Mouse (Mus musculus) kidney, adult 8-10 months (tissue): ENCODE data around the gene Ptk7.

Source experiments
- DNase-seq, 2 experiments: peaks; one replicate each; pipeline ENCODE4 v3.0.0; 2022

Gene Ptk7

GRCm38 (mm10) chr17:46554977-46555672 is 74.2 kb downstream of the Ptk7 start:
- peak; percentile 24 to 31 for DNase-seq

- peak; percentile 19 to 21 for DNase-seq
Measured at GRCm38 (mm10) chr17:46554646-46554976, 74.7 kb downstream of the Ptk7 start.

DNA sequence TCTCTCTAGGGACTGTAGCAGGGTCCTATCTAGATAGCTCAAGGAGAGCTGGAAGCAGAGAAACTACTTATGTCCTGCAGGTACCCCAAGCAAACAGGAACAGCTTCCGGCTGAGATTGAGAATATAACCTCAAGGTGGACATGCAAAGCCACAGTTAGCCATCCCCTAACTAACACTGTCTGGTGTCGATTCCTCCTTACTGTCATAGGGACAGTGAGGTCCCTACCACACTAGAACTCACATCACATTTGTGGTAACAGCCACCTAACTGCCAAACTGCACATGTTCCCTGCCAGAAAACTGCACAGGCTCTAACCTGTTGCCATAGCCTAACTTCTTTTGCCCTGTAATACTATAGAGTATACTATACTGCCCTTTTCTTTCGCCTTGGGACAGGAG is 75.4 kb downstream of the Ptk7 start:
- DNase-seq: peak in 1 of 2 experiments; percentile 7

- no peak for DNase-seq
Measured at GRCm38 (mm10) chr17:46553469-46553868, 75.8 kb downstream of the Ptk7 start.

DNA sequence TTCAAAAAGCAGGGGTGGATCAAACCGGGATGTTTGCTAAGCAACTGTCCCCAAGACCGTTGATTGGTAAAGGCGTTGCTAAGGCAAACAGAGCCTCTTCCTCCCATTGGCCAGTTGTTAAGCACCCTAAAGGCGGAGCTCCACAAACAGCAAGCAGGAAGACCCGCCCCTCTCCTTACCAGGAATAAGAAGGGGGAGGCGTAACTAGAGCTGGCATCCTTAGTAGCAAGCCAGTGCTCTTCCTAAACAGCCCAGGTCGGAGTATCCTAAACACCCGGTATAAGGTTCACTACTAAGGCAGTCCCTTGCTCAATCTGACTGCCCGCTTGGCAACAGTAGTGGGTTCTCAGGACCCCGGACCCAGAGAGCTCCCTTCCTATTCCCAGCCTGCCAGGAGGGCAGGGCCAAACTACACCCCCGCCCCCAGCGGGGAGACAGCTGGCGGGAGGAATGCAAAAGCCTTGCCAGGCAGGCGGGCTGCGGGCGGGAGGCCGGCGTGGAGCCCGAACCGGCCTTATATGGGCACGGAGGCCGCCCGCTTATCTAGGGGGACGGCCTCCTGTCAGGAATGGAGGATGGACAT is 76.4 kb downstream of the Ptk7 start:
- peak; percentile 92 to 96 for DNase-seq

DNA sequence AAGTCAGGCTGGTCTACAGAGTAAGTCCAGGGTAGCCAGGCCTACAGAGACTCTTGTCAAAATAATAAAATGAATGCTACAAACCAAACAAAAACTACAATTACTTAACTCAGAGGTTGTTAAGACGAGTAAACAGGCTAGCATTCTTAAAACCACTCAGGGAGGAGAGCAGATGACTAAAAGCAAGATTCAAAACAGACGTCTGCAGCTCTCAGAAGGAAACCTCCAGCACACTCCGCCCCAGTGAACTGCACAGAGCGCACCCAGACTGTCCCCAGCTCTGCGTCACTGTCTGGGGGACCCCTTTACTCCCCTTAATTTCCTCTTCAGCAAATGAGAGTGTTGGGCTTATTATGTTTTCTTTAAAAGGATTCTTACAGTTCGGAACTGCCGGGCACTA is 77.2 kb downstream of the Ptk7 start:
- no peak for DNase-seq

DNA sequence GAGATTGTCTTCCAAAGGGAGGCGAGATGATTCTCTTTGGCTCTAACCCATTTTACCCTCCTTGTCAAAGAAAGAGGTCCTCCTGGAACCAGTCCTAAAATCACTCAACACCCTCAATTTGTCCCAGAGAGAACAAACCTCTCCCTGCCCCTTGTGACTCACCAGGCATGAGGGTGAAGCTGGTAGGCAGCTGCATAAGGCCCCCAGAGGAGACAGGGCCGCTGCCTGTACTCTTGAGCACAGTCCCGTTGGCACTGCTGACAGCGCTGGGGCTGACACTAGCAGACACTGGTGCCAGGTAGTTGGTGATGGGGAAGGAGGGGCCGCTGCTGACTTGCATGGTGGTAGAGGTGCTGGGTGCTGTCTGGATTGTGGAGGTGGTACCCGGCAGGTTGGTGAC is 77.9 kb downstream of the Ptk7 start:
- no peak for DNase-seq

GRCm38 (mm10) chr17:46550904-46551303 is 78.4 kb downstream of the Ptk7 start:
- no peak for DNase-seq

DNA sequence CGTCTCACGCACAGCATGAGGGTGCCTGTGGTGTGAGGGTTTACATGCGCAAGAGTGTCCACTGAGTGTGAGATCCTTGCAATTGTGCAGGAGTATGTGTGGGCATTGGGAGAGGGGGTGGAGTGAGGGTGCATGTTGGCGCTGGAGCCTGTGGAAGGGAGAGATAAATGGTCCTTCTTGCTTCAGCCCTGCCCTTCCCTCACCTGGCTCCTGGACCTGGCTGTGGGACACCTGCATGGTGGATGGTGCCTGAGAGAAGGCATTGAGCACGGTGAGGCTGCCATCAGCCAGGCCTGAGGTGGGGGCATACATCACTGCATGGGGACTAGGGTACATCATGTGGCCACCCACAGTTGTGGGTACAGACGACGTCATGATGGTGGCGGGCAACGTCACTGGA is 79.7 kb downstream of the Ptk7 start:
- no peak for DNase-seq

GRCm38 (mm10) chr17:46549193-46549592 is 80.1 kb downstream of the Ptk7 start:
- DNase-seq: peak; percentile 81 to 87

GRCm38 (mm10) chr17:46548741-46549140 is 80.6 kb downstream of the Ptk7 start:
- peak; percentile 51 for DNase-seq

DNA sequence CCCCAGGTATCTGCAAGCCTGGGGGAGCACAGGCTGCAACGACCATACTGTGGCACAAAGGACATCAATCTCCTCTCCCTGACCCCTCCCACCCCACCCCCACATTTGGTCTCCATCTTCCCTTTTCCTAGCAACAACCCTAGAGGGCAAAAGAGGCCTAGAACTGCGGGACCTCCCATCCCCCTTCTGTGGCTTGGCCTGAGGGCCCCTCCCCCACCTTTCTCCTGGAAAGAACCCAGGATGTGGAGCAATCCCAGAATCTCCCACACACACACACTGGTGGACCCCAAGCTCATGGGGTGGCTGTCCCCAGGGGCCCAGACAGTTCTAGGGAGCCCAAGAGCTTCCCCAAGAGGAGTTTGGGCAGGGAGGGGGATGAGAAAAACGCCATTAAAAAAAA is 81.4 kb downstream of the Ptk7 start:
- DNase-seq: no peak

GRCm38 (mm10) chr17:46546995-46547394 is 82.3 kb downstream of the Ptk7 start:
- DNase-seq: no peak

DNA sequence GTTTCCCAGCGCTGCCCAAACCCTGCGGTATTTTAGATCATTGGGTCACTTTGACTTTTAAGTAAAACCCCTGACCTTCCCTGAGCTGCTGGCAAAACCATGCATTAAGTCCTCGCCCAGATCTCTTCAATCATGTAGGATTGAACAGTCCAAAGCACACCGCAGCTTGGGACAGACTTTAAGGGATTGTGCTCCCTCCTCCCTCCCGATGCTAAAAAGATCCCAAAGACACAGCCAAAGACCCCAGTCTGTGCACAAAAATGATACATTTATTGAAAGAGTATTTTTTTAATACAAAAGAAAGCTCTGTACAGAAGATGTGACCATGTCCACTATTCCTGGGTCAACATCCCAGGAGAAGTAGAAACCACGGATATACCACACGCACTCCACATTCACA is 82.7 kb downstream of the Ptk7 start:
- no peak for DNase-seq

- DNase-seq: peak; percentile 78 to 82
Measured at GRCm38 (mm10) chr17:46545813-46546564, 83.3 kb downstream of the Ptk7 start, which contains the start of gene Cul9. TSS of gene Cul9 (minus strand) at chr17:46546388.

DNA sequence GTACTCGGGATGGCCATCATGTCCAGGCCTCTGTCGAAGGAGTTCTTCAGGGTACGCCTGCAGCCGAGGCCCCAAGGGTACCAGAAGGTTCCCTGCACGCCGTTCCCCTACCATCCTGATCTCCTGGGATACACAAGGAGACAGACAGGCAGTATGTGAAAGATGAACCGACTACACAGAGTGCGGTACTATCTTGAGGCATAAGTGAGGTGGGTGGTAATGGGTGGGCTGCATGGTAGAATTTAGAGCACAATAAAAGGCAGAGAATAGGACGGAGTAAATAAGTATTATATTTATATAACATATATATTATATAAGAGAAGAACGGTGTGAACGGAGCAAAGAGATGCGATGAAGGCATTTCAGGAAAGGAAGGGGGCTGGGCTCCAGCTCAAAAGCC is 85.6 kb downstream of the Ptk7 start:
- DNase-seq: no peak

DNA sequence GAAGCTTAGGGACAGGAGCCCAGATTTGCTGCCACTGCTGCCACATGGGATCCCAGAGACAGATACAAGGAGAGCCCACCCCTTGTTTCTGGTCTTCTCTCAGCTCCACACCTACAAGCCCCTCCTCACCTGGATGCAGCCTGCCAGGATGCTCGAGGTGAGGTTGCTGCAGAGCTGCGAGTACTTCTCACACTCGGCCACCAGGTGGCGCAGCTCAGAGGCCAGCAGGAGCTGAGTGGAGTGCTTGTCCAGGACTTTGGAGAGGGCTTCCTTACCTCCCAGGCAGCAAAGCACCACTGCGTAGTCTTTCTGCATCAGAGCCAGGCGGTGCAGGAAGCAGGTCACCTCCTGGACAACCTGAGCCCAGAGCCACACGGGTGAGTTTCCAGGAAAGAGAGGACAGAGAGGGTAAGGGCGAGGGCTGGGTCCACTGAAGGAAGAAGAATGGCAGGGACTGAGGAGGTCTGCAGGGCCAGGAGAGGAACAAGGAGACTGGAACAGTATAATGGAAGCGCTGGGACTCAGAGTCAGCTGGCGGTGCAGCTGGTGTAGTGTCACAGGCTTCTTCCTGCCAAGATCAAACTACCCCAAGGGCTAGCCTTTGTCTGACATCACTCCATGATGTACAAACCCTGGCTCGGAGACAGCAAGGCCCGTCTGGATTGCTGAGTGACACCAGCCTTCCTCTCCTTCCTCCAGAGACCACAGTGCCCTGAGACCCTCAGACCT is 103.6 kb downstream of the Ptk7 start:
- DNase-seq: peak; percentile 48 to 74

DNA sequence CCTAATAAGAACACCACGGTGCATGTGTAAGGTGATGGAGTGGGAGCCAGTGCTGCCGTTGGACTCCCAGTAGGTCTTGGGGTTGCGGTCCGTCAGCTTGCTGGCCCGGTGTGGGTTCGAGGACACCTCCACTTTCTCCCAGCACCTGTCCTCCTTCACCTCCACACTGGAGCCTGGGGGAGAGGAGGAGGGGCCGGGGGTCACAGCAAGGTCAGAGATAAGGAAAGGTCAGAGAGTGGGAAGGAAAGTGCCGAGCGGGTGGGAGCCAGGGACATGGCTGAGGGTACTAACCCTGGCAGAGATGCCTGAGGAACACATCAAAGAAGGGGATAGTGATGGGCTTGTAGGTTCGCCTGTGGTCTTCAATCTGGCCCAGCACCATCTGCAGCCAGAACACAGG is 104.2 kb downstream of the Ptk7 start:
- no peak for DNase-seq

DNA sequence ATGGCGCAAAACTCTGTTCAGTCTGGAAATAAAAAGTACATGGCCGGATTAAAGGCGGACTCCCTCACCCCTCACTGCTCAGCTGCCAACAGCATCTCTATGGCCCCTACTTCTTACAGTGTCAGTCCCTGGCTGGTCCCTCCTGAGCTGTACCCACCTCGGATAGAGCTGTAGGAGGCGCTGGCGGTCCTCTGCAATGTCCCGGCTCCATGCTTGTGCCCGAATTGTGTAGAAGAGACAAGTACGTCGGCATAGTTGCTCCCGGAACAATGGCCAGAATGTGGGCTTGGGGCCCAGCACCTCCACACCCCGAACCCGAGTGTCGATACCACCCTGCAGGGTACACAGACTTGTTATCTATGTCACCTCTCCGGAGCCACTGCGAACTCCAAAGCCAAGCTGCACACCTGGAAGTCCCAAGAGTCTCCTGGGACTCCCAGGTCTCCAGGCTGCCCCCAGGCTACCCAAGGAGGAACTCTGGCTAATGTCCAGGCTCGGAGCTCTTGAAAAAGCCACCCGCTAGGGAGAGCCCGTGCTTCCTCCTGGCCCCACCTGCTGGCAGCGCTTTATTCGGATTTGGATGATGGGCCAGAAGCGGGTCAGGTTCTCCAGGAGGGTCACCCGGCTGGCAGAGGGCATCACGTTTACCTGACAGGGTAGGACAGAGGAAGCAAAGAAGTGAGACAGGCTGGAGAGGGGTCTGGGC is 107.2 kb downstream of the Ptk7 start:
- DNase-seq: no peak

DNA sequence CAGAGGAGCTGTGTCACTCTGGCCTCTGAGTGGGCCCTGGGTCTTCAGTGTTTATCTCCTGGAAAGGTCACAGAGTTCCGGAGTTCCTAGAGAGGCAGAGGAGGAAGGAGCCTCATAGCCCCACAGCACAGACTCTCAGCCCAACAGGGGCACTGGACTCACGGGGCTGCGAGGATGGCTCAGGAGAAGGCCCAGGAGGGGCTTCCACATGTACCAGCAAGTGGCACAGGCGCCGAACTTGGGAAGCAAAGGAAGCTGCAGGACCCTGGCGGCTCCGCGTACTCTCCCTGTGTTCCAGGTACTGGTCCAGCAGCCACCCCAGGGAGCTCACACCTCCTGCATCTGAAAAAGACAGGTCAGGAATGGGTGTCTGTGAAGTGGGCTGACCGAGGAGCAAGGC is 108.1 kb downstream of the Ptk7 start:
- DNase-seq: no peak

- no peak for DNase-seq
Measured at GRCm38 (mm10) chr17:46520385-46520979, 108.8 kb downstream of the Ptk7 start.

DNA sequence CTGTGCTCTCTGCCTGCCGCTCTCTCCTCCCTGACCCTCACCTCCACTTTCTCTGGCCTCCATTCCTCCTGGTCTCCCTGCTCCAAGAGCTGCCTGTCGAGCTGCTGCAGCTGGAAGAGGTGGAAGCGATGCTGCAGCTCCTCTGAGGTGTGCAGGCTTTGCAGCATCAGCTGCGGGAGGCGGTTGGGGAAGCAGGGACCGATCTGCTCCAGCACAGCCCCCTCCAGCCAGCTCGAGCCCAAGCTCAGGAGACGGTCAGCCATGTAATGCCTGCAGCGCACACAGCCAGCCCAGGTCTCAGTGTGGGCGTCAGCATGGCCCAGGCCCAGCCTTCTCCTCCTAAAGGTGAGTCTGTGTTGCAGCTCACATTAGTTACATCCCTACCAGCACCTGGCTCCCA is 109.3 kb downstream of the Ptk7 start:
- DNase-seq: no peak
